Mouse (Mus musculus) heart, embryonic 15.5 days (tissue): ENCODE data around the gene G430095P16Rik. TPM values are rescaled to one million over a fixed set of nuclear protein-coding genes. Genes with fewer than 3 reads are reported as not detected.

Experiments
- ATAC-seq: fragments of 200-750 bp; cut with Nextera tagmentation; replicated peaks from 2 replicates; pipeline ENCODE4 v1.8.0; 2017; ENCODE audit warnings: low read depth, moderate TSS enrichment; ENCODE audit not compliant: insufficient number of reproducible peaks, insufficient read depth, low FRiP score
- H3K27ac ChIP-seq: fragments of 300-500 bp; sonication (generic); 2 replicates; pipeline ENCODE4 v1.5.1; 2015; ENCODE audit warnings: mild to moderate bottlenecking, inconsistent platforms
- H3K27me3 ChIP-seq: fragments of 300-500 bp; sonication (generic); 2 replicates; pipeline ENCODE4 v1.6.1; 2015; ENCODE audit warnings: inconsistent platforms
- H3K36me3 ChIP-seq: fragments of 300-500 bp; sonication (generic); 2 replicates; pipeline ENCODE4 v1.6.1; 2015; ENCODE audit warnings: mild to moderate bottlenecking, inconsistent platforms
- H3K4me1 ChIP-seq: fragments of 300-500 bp; sonication (generic); replicated peaks from 2 replicates; pipeline ENCODE4 v1.6.1; 2015; ENCODE audit warnings: inconsistent platforms
- H3K4me2 ChIP-seq: fragments of 300-500 bp; sonication (generic); 2 replicates; pipeline ENCODE4 v1.6.1; 2015; ENCODE audit warnings: inconsistent platforms, mild to moderate bottlenecking, moderate library complexity
- H3K4me3 ChIP-seq: fragments of 300-500 bp; sonication (generic); 2 replicates; pipeline ENCODE4 v1.5.1; 2015; ENCODE audit warnings: mild to moderate bottlenecking, inconsistent platforms
- H3K9ac ChIP-seq: fragments of 300-500 bp; sonication (generic); 2 replicates; pipeline ENCODE4 v1.6.1; 2015; ENCODE audit warnings: mild to moderate bottlenecking, inconsistent platforms
- H3K9me3 ChIP-seq: fragments of 300-500 bp; sonication (generic); replicated peaks from 2 replicates; pipeline ENCODE4 v1.6.1; 2016; ENCODE audit warnings: inconsistent platforms
- WGBS: fragments of 180-500 bp; shearing (Covaris S2); methylation state at CpG from one replicate; pipeline ENCODE4 v1.1.7; 2015; ENCODE audit warnings: mixed read lengths; 5-methylcytosine and 5-hydroxymethylcytosine counted together
- polyA plus RNA-seq: library from polyadenylated mRNA; unstranded; fragments of >200 nt; fragmentation: Nextera tagmentation; extraction: Ambion mirVana; gene quantifications from 2 replicates; pipeline ENCODE4 v1.2.1, GENCODE M21; 2015

The G430095P16Rik gene
- polyA plus RNA-seq: 4.5 TPM in 2 replicates

- peak within 1 kb of the TSS; percentile 32 for H3K9ac ChIP-seq
- H3K4me2 ChIP-seq: peak within 1 kb of the TSS; percentile 44
- no peaks in the 10 kb centered on the region for H3K9me3 ChIP-seq
- peaks cover 66% of the 10 kb centered on the region for H3K4me1 ChIP-seq
- H3K4me3 ChIP-seq: peak within 1 kb of the TSS; percentile 16
- H3K27me3 ChIP-seq: peaks cover 5% of the 10 kb centered on the region
- H3K36me3 ChIP-seq: 0 out of 2 replicates have a peak, but pooled peaks cover 5% of the 10 kb centered on the region
- peak within 1 kb of the TSS; percentile 90 for H3K27ac ChIP-seq
- ATAC-seq: peak; percentile 88
- 4% methylated on average over 10 of the region's 10 CpGs for WGBS
These were observed at the start of gene G430095P16Rik for GRCm38 (mm10) chr8:84722850-84723570. G430095P16Rik (plus strand) TSS chr8:84723007.

DNA sequence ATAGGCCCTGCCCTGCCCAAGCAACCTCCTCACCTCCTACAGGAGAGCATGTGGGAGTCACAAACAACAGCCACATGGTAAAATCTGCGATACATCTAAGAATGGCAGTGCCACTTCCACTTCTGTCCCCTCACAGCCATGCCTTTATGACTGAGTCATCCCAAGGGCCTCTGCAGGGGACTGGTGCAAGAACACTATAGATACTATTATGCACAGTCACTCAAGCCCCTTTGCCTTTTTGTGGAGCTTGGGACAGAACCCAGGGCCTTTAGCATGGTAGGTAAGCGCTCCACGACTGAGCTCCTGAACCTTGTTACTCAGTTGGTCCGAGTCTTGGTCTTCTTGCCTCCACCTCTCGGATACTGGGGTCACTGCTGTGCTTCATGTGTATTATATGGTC is 45.5 kb upstream of the G430095P16Rik start:
- Histone ChIP-seq H3K36me3 (peaks cover 39% of the 10 kb centered on the region), H3K4me3 (no peak overlapping the region), H3K9ac (no peak overlapping the region), H3K9me3 (no peaks in the 10 kb centered on the region), H3K27ac (no peak overlapping the region), H3K4me2 (no peak overlapping the region), H3K27me3 (no peaks in the 10 kb centered on the region), H3K4me1 (peaks cover under 1% of the 10 kb centered on the region; the same call in 1 of the 2 replicates)
- ATAC-seq: no peak
- WGBS: 82% methylated on average over 5 of the region's 5 CpGs

DNA sequence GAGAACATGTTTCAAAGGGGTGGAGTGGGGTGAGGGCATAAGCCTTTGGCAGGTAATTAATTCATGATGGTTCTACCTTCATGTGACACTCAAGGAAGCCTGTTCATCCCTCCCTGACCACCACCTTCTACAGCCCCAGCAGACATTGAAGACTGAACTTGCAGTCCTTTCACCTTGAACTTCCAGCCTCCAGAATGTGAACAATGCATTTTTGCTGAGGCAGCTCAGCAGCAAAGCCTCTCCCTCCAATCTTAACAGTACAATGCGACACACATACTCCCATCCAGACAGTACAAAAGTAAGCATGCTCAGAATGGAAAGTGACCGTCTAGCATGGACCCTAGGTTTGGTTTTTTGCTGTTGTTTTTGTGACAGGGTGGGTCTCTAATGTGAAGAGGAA is 41.3 kb upstream of the G430095P16Rik start:
- Histone ChIP-seq H3K36me3 (peaks cover 1% of the 10 kb centered on the region), H3K4me1 (peaks cover 25% of the 10 kb centered on the region), H3K27ac (no peak overlapping the region), H3K9ac (no peak overlapping the region), H3K4me2 (no peak overlapping the region), H3K27me3 (no peaks in the 10 kb centered on the region), H3K4me3 (no peak overlapping the region), H3K9me3 (no peaks in the 10 kb centered on the region)
- ATAC-seq: no peak
- 64% methylated on average over 2 of the region's 2 CpGs for WGBS

DNA sequence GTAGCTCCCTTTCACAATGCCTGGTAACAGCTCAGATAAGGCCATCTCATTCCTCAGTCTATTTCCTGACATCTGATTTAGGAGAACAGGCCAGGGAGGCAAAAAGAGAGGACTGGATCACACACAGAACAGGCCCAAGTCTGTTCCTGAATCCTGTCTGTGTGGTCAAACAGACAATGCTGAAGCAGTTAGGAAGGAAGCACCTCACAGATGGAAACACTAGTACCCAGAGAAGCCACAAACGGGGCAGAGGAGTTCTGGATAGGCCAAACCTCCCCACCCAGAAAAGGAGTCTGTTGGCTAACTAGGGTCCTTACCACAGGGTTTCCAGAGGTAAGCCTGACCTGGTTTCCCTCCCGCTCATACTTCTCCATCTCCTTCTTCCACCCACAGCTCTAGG is 40.5 kb upstream of the G430095P16Rik start:
- H3K4me3 ChIP-seq: no peak overlapping the region
- no peak for ATAC-seq
- no peaks in the 10 kb centered on the region for H3K27me3 ChIP-seq
- no peak overlapping the region for H3K9ac ChIP-seq
- WGBS: 59% methylated on average over 2 of the region's 2 CpGs
- H3K9me3 ChIP-seq: no peaks in the 10 kb centered on the region
- no peak overlapping the region for H3K4me2 ChIP-seq
- peaks cover 30% of the 10 kb centered on the region for H3K4me1 ChIP-seq
- H3K36me3 ChIP-seq: no peaks in the 10 kb centered on the region
- H3K27ac ChIP-seq: no peak overlapping the region

GRCm38 (mm10) chr8:84684537-84684936 is 38.3 kb upstream of the G430095P16Rik start:
- no peak for ATAC-seq
- Histone ChIP-seq H3K36me3 (no peaks in the 10 kb centered on the region), H3K9ac (no peak overlapping the region), H3K4me2 (no peak overlapping the region), H3K27ac (no peak overlapping the region), H3K27me3 (no peaks in the 10 kb centered on the region), H3K4me3 (no peak overlapping the region), H3K9me3 (no peaks in the 10 kb centered on the region), H3K4me1 (peaks cover 42% of the 10 kb centered on the region)
- 54% methylated on average over 3 of the region's 3 CpGs for WGBS

DNA sequence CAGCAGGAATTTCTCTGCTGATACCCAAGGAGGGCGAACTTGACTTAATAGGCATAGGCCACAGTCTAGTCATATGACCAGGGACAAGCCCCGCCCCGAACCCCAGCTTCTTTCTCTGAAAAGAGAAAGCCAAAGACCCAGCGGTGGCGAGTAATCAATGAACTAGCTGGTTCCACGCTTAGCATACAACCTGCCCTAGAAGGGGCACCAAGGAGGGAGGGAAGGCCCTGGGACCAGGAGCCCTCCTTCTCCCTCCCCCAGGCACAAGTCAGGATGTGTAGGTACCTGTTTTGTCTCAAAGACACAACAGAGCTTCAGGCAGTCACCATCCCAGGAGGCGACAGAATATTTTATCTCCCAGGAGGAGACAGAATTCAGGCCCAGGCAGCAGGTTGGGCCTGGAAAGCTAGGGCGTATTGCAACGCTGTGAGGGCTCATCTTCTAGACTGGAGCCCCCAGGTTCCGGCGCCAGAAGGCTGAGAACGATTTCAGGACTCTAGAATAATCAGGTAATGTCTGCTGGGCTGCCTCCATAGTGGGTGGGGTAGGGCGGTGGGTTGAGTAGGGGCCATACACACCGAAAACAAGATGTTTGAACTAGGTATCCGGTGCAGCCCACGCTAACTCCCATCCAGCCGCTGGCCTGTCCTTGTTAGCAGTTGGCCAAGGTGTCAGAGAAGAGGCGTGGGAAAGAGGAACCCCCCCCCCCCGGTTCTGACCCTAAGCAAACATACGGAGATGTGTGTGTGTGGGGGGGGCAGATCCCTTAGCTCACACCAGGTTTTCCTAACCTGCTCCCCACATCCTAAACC is 36.4 kb upstream of the G430095P16Rik start, which contains the start of gene Trmt1:
Trmt1 (plus strand) TSS at position 117 of the 812 bp plus-strand sequence.
- no peaks in the 10 kb centered on the region for H3K27me3 ChIP-seq
- ATAC-seq: no peak

DNA sequence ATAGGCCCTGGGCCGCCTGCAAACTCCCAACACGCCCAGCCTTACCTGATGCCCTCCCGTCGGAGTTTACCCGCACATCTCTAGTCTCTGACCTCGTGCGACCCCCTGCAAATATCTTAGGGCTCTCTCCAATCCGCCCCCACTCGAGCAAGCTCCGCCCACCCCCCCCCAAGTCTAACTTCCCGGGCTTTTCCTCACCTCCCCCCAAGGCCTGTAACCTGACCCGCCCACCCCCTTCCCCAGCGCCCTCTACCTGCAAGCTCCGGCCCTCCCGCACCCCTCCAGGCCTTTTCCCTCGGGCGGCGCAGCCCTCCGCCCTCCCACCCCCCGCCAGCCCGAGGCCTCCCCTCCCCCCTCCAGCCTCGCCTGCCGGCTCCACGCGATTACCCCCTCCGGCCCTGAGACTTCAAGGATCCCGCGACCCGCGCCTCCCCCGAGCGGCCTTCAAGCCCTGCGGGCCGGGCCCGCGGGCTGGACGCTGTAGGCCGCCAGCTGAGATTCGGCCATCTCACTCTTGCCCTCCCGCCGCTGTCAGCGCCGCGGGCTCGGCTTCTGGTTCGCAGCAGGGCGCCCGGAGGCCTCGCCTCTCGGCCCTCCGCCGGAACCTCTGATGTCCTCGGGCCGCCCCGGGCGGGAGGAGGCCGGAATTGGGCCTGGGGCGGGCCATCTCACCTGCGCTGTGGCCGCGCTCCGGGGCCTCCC is 35.7 kb upstream of the G430095P16Rik start:
- Histone ChIP-seq H3K27ac (peak overlapping the region; percentile 88), H3K9me3 (no peaks in the 10 kb centered on the region), H3K27me3 (no peaks in the 10 kb centered on the region), H3K4me2 (peak overlapping the region; percentile 78), H3K9ac (peak overlapping the region; percentile 96), H3K36me3 (peaks cover 10% of the 10 kb centered on the region; the same call in 1 of the 2 replicates), H3K4me1 (peaks cover 55% of the 10 kb centered on the region), H3K4me3 (peak overlapping the region; percentile 79)
- peak; percentile 45 for ATAC-seq
- WGBS: under 1% methylated on average over 53 of the region's 62 CpGs

More for the DNA sequence above, 36.4 kb upstream of the G430095P16Rik start, which contains the start of gene Trmt1:
- Histone ChIP-seq H3K9me3 (no peaks in the 10 kb centered on the region), H3K4me2 (peak within 1 kb of the TSS; percentile 78), H3K36me3 (peaks cover 6% of the 10 kb centered on the region; the same call in 1 of the 2 replicates), H3K27ac (peak within 1 kb of the TSS; percentile 88), H3K4me3 (peak within 1 kb of the TSS; percentile 79), H3K9ac (peak within 1 kb of the TSS; percentile 96), H3K4me1 (peaks cover 55% of the 10 kb centered on the region)
- WGBS: 14% methylated on average over 20 of the region's 20 CpGs

- peak within 1 kb of the TSS; percentile 78 for H3K4me2 ChIP-seq
- peak within 1 kb of the TSS; percentile 86 for H3K4me3 ChIP-seq
- no peaks in the 10 kb centered on the region for H3K9me3 ChIP-seq
- peaks cover 50% of the 10 kb centered on the region for H3K4me1 ChIP-seq
- 0% methylated on average over 36 of the region's 37 CpGs for WGBS
- peak within 1 kb of the TSS; percentile 88 for H3K27ac ChIP-seq
- H3K36me3 ChIP-seq: peaks cover 16% of the 10 kb centered on the region; the same call in 1 of the 2 replicates
- H3K9ac ChIP-seq: peak within 1 kb of the TSS; percentile 96
- ATAC-seq: peak; percentile 81
- H3K27me3 ChIP-seq: no peaks in the 10 kb centered on the region
These were observed 35.1 kb upstream of the G430095P16Rik start, which contains the start of gene Nacc1 for GRCm38 (mm10) chr8:84687705-84688100. Nacc1 (minus strand) TSS chr8:84687862.

GRCm38 (mm10) chr8:84689091-84689915 is 33.5 kb upstream of the G430095P16Rik start:
- peak overlapping the region; percentile 96 for H3K4me2 ChIP-seq
- H3K9ac ChIP-seq: peak overlapping the region; percentile 79
- peak overlapping the region; percentile 86 for H3K4me3 ChIP-seq
- H3K4me1 ChIP-seq: peaks cover 47% of the 10 kb centered on the region
- H3K27me3 ChIP-seq: no peaks in the 10 kb centered on the region
- peak overlapping the region; percentile 75 for H3K27ac ChIP-seq
- peak; percentile 75 for ATAC-seq
- WGBS: 0% methylated on average over 47 of the region's 47 CpGs
- no peaks in the 10 kb centered on the region for H3K9me3 ChIP-seq
- peaks cover 18% of the 10 kb centered on the region; the same call in 1 of the 2 replicates for H3K36me3 ChIP-seq

DNA sequence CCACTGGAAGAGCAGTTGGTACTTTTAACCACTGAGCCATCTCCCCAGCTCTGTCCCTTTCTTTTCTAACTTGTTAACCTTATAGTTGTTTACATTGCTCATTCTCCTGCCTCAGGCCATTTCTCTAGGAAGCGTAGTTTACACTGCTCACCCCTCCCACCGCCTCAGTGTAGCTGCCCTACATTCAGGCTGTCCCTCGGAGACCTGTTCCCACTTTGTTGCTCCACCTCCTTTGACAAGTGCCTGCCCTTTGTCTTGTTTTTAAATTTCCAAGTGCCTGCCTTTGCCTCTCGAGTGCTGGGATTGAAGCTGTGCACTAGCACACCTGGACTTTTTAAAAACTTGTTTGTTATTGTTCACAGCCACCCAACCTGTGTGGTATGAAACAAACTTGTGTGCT is 29.5 kb upstream of the G430095P16Rik start:
- Histone ChIP-seq H3K9me3 (no peaks in the 10 kb centered on the region), H3K27me3 (no peaks in the 10 kb centered on the region), H3K4me2 (no peak overlapping the region), H3K36me3 (peaks cover 52% of the 10 kb centered on the region), H3K27ac (no peak overlapping the region), H3K4me3 (no peak overlapping the region), H3K4me1 (peaks cover 20% of the 10 kb centered on the region), H3K9ac (no peak overlapping the region)
- ATAC-seq: no peak
- WGBS: 73% methylated on average over 4 of the region's 4 CpGs
